Mouse (Mus musculus) heart, embryonic 10.5 days (tissue): ENCODE measurements at regions not wholly inside any gene's neighbourhood (a gene's known extent, or its start where the extent isn't known, plus 50 kb on each side); places are given as distances from the start of the nearest gene placed in this dataset.

Experiments
- DNase-seq: peaks from one replicate; pipeline ENCODE4 v3.0.0-alpha.2; 2017; ENCODE audit warnings: low spot score
- H3K27ac ChIP-seq: fragments of 300-500 bp; sonication (generic); 2 replicates; pipeline ENCODE4 v1.5.1; 2016; ENCODE audit warnings: mild to moderate bottlenecking
- H3K27me3 ChIP-seq: fragments of 300-500 bp; sonication (generic); 2 replicates; pipeline ENCODE4 v1.6.1; 2016; ENCODE audit warnings: mild to moderate bottlenecking; ENCODE audit not compliant: poor library complexity, insufficient read depth, severe bottlenecking
- H3K36me3 ChIP-seq: fragments of 300-500 bp; sonication (generic); 2 replicates; pipeline ENCODE4 v1.6.1; 2016; ENCODE audit warnings: mild to moderate bottlenecking, moderate library complexity
- H3K4me1 ChIP-seq: fragments of 300-500 bp; sonication (generic); 2 replicates; pipeline ENCODE4 v1.6.1; 2016; ENCODE audit warnings: mild to moderate bottlenecking
- H3K4me3 ChIP-seq: fragments of 300-500 bp; sonication (generic); 2 replicates; pipeline ENCODE4 v1.5.1; 2016; ENCODE audit warnings: mild to moderate bottlenecking, moderate library complexity
- H3K9me3 ChIP-seq: fragments of 300-500 bp; sonication (generic); 2 replicates; pipeline ENCODE4 v1.6.1; 2016; ENCODE audit warnings: mild to moderate bottlenecking, moderate library complexity
- WGBS: fragments of 180-500 bp; shearing (Covaris S2); methylation state at CpG from one replicate; pipeline ENCODE4 v1.1.7; 2016; 5-methylcytosine and 5-hydroxymethylcytosine counted together

GRCm38 (mm10) chr8:54330106-54330505, 199.3 kb upstream of the Asb5 start:
- WGBS = 90% methylated on average over 1 of the region's 1 CpGs
- H3K4me1 ChIP-seq = no peaks in the 10 kb centered on the region

DNA sequence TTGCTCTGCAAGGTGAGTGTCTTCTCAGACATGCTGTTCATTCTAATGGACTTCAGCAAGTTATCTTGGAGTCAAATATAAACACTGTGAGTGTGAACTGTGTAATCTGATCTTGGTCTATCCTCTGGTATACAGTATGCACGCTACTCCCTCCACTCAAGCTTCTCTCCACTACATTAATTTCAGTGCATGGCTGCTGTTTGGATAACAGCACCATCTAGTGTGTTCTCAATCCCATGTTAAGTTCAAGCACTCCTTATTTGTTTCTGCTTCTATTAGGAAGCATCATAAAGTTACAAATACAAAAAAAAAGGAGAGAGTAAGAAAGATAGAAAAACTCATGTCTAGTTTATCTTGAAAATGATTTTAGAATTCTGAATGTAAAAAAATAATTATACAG, 197.5 kb upstream of the Asb5 start:
- no peaks in the 10 kb centered on the region for H3K4me1 ChIP-seq
- H3K9me3 ChIP-seq = no peaks in the 10 kb centered on the region
- H3K27ac ChIP-seq = no peak overlapping the region
- DNase-seq = no peak
- 33% methylated on average over 1 of the region's 1 CpGs for WGBS
- H3K36me3 ChIP-seq = no peaks in the 10 kb centered on the region
- H3K4me3 ChIP-seq = no peak overlapping the region
- no peaks in the 10 kb centered on the region for H3K27me3 ChIP-seq

More at GRCm38 (mm10) chr8:54330106-54330505, 199.3 kb upstream of the Asb5 start:
- no peaks in the 10 kb centered on the region for H3K9me3 ChIP-seq
- no peak overlapping the region for H3K27ac ChIP-seq
- H3K36me3 ChIP-seq = no peaks in the 10 kb centered on the region
- no peak for DNase-seq
- no peaks in the 10 kb centered on the region for H3K27me3 ChIP-seq
- no peak overlapping the region for H3K4me3 ChIP-seq

- DNase-seq = no peak
- 82% methylated on average over 6 of the region's 6 CpGs for WGBS
These were observed 178.3 kb upstream of the Asb5 start for GRCm38 (mm10) chr8:54351123-54351522.

GRCm38 (mm10) chr8:54361716-54362115, 167.7 kb upstream of the Asb5 start:
- Histone ChIP-seq H3K4me3 (no peak overlapping the region), H3K27ac (peak overlapping the region; percentile 56; the same call in 1 of the 2 replicates), H3K9me3 (no peaks in the 10 kb centered on the region), H3K36me3 (no peaks in the 10 kb centered on the region), H3K27me3 (no peaks in the 10 kb centered on the region), H3K4me1 (0 out of 2 replicates have a peak, but pooled peaks cover 5% of the 10 kb centered on the region)
- 30% methylated on average over 3 of the region's 3 CpGs for WGBS
- no peak for DNase-seq

More at GRCm38 (mm10) chr8:54351123-54351522, 178.3 kb upstream of the Asb5 start:
- Histone ChIP-seq H3K9me3 (no peaks in the 10 kb centered on the region), H3K27me3 (no peaks in the 10 kb centered on the region), H3K4me1 (no peaks in the 10 kb centered on the region), H3K36me3 (no peaks in the 10 kb centered on the region), H3K27ac (no peak overlapping the region), H3K4me3 (no peak overlapping the region)

- no peak overlapping the region for H3K27ac ChIP-seq
- no peaks in the 10 kb centered on the region for H3K36me3 ChIP-seq
- no peaks in the 10 kb centered on the region for H3K4me1 ChIP-seq
- 87% methylated on average over 4 of the region's 4 CpGs for WGBS
- no peak for DNase-seq
- H3K27me3 ChIP-seq = no peaks in the 10 kb centered on the region
- no peaks in the 10 kb centered on the region for H3K9me3 ChIP-seq
- H3K4me3 ChIP-seq = no peak overlapping the region
These were observed 158.9 kb upstream of the Asb5 start for GRCm38 (mm10) chr8:54370501-54370900.

DNA sequence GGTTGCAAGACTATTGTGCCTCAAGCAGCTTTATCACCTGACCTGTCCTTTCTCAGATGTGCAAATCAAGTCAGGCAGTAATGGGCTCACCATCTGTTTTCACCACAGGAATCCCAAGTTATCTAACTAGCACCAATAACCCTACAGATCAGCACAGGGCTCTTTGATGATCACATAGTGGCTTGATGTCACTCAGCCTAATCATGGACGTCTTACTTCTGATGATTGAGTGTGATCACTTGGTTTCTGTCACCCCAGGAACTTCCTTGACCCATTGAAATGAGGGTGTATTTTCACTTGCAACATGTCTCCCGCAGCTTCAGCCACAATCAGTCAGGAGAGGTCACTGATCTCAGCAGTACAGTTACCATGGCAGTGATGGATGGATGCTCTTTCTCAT, 158.3 kb upstream of the Asb5 start:
- H3K27me3 ChIP-seq = no peaks in the 10 kb centered on the region
- no peak overlapping the region for H3K4me3 ChIP-seq
- no peaks in the 10 kb centered on the region for H3K9me3 ChIP-seq
- WGBS = 24% methylated on average over 2 of the region's 2 CpGs
- H3K36me3 ChIP-seq = no peaks in the 10 kb centered on the region
- no peaks in the 10 kb centered on the region for H3K4me1 ChIP-seq
- no peak for DNase-seq
- no peak overlapping the region for H3K27ac ChIP-seq

DNA sequence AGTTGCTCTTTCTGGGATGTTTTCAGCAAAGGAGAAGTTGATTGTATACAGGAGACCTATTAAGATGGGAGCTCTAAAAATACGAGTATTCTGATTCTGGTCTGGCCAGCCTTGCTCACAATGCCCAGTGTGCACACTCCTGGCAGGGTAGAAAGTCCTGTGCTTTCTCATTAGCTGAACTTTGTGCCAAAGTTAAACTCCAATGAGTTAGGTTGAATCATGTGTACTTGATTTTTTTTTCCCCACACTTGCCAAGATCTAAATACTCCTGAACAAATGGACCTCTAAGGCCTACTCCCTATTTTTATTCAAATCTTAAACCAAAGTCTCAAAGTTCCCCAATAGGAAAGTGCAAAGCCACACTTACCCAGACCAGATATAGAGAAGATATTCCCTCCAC, 156.5 kb upstream of the Asb5 start:
- Histone ChIP-seq H3K9me3 (no peaks in the 10 kb centered on the region), H3K4me3 (no peak overlapping the region), H3K36me3 (no peaks in the 10 kb centered on the region), H3K27ac (no peak overlapping the region), H3K4me1 (no peaks in the 10 kb centered on the region), H3K27me3 (no peaks in the 10 kb centered on the region)
- DNase-seq = no peak
- WGBS = 69% methylated on average over 1 of the region's 1 CpGs

- no peaks in the 10 kb centered on the region for H3K36me3 ChIP-seq
- H3K4me3 ChIP-seq = no peak overlapping the region
- no peaks in the 10 kb centered on the region for H3K27me3 ChIP-seq
- no peak overlapping the region for H3K27ac ChIP-seq
- H3K4me1 ChIP-seq = no peaks in the 10 kb centered on the region
- whole genome bisulfite sequencing = 57% methylated on average over 3 of the region's 3 CpGs
- DNase-seq = no peak
- H3K9me3 ChIP-seq = no peaks in the 10 kb centered on the region
These were observed 153.8 kb upstream of the Asb5 start for GRCm38 (mm10) chr8:54375373-54376098.

GRCm38 (mm10) chr8:54380191-54380590, 149.2 kb upstream of the Asb5 start:
- H3K4me1 ChIP-seq = no peaks in the 10 kb centered on the region
- H3K9me3 ChIP-seq = no peaks in the 10 kb centered on the region
- H3K27me3 ChIP-seq = no peaks in the 10 kb centered on the region
- no peak overlapping the region for H3K4me3 ChIP-seq
- H3K27ac ChIP-seq = no peak overlapping the region
- H3K36me3 ChIP-seq = no peaks in the 10 kb centered on the region
- no peak for DNase-seq
- WGBS = 65% methylated on average over 2 of the region's 2 CpGs

DNA sequence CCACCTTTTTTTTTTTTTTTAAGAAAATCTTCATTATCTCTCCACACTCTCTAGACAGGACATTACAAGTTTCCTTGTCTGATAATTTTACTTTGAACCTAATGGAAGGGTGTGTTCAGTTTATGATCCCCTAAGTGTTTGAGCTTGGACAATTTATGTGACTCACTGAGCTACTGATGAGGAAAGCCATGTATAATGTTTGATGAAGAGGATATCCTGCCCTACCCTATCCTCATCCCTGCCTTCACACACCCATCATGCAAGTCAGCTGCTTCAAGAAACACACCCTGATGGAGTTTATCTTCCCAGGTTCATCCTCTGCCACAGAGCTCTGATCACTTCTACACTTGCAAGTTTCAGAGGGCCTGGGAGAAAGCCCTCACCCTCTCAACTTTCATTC, 136.5 kb upstream of the Asb5 start:
- Histone ChIP-seq H3K4me1 (peaks cover 3% of the 10 kb centered on the region; the same call in 1 of the 2 replicates), H3K9me3 (no peaks in the 10 kb centered on the region), H3K27me3 (no peaks in the 10 kb centered on the region), H3K27ac (no peak overlapping the region), H3K4me3 (no peak overlapping the region), H3K36me3 (no peaks in the 10 kb centered on the region)
- no peak for DNase-seq

- no peak for DNase-seq
- WGBS = 52% methylated on average over 12 of the region's 12 CpGs
These were observed 135.7 kb upstream of the Asb5 start for GRCm38 (mm10) chr8:54393466-54394197.

GRCm38 (mm10) chr8:54405723-54406122, 123.7 kb upstream of the Asb5 start:
- Histone ChIP-seq H3K9me3 (no peaks in the 10 kb centered on the region), H3K4me1 (no peaks in the 10 kb centered on the region), H3K4me3 (no peak overlapping the region), H3K27ac (no peak overlapping the region), H3K36me3 (no peaks in the 10 kb centered on the region), H3K27me3 (no peaks in the 10 kb centered on the region)
- no peak for DNase-seq
- 73% methylated on average over 2 of the region's 2 CpGs for WGBS

More at GRCm38 (mm10) chr8:54393466-54394197, 135.7 kb upstream of the Asb5 start:
- no peak overlapping the region for H3K27ac ChIP-seq
- H3K36me3 ChIP-seq = no peaks in the 10 kb centered on the region
- H3K4me1 ChIP-seq = peaks cover 3% of the 10 kb centered on the region; the same call in 1 of the 2 replicates
- H3K9me3 ChIP-seq = no peaks in the 10 kb centered on the region
- H3K27me3 ChIP-seq = no peaks in the 10 kb centered on the region
- H3K4me3 ChIP-seq = no peak overlapping the region

DNA sequence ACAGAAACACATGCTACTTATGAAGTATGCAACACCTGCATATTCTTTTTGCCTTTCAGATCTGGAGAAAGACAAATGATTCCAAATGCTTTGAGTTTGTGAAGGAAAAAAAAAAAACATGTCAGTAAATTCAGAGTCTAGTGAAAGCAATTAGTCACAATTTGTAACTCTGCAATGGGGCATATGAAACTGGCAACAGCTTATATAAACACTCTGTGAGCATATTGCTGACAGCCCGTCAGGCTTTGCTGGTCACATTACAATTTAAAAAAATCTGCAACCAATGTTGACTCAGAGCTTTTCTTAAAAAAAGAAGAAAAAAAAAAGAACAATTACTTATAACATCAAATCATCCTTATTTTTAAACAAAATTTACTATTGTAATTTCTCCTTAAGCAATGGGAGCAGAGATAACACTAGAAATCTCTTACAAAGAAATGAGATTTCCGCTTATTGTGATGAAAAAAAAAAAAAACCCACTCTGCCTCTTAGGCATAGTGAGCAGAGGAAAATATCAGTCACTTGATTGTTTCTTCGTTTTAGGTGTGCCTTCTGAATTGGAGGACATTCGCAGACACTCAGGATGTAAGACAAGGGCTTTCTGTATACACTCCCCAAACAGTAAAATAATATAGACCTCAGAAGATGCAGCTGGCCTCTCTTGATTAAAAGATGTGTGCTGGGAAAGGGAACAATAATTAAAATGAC, 115.1 kb upstream of the Asb5 start:
- WGBS = 62% methylated on average over 4 of the region's 4 CpGs
- Histone ChIP-seq H3K9me3 (no peaks in the 10 kb centered on the region), H3K27me3 (no peaks in the 10 kb centered on the region), H3K36me3 (no peaks in the 10 kb centered on the region), H3K27ac (no peak overlapping the region), H3K4me1 (no peaks in the 10 kb centered on the region), H3K4me3 (no peak overlapping the region)
- DNase-seq = no peak
